Mouse (Mus musculus) brain, embryonic 14.5 days (tissue): ENCODE measurements around the gene Rnf187.

Source experiments
- CTCF ChIP-seq: fragments of 200-500 bp; IDR thresholded peaks from 2 replicates; pipeline ENCODE4 v1.5.1; 2012; ENCODE audit warnings: inconsistent platforms, mild to moderate bottlenecking, moderate library complexity, borderline replicate concordance; ENCODE audit not compliant: insufficient read depth, insufficient read length; ENCODE audit errors: extremely low read depth
- POLR2A ChIP-seq: fragments of 200-500 bp; IDR thresholded peaks from 2 replicates; pipeline ENCODE4 v1.6.1; 2012; ENCODE audit warnings: mild to moderate bottlenecking, inconsistent platforms, borderline replicate concordance; ENCODE audit not compliant: poor library complexity, insufficient read depth, insufficient read length, severe bottlenecking; ENCODE audit errors: extremely low read depth

DNA sequence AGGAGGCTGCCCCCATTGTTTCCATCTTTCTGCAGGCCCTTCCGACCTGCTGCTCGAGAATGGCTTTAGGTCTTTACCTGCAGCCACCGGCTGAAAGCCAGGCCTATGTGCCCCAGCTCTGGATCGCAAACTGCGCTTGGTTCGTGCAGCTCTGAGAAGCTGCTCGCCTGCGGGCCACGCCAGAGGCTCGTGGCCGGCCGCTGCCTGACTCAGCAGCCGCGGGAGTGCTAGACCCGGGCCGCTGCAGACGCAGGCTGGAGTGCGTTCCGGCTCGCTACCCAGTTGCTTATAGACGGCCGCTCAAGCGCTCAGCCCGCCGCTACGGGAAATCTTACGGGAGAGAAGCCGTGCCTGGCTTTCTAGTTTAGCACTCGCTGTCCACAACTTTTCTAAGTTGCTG lies 38.4 kb upstream of the Rnf187 start:
- no peak for TF ChIP-seq CTCF
- TF ChIP-seq POLR2A: no peak
